Mouse (Mus musculus): Measurements from ENCODE around the gene Fam168a. TPM values are rescaled to one million over a fixed set of nuclear protein-coding genes. Genes with fewer than 3 reads are reported as not detected.

Fam168a gene
- total and polyA plus RNA-seq, 3 experiments: 16.3 to 88.2 (median 49.3) TPM

- Histone ChIP-seq H3K27me3 (ENCODE audit: insufficient read depth, low read length) (no peaks in the 10 kb centered on the region), H3K4me3 (ENCODE audit: low read depth, low read length) (no peak overlapping the region), H3K4me1 (ENCODE audit: insufficient read depth, low read depth, low read length) (peaks cover 56% of the 10 kb centered on the region), H3K9me3 (replicated peaks) (no peaks in the 10 kb centered on the region), H3K36me3 (replicated peaks) (peaks cover 50% of the 10 kb centered on the region)
- TF ChIP-seq CTCF (IDR thresholded peaks at IDR 0.05; ENCODE audit: low read depth, low read length) (no peak), GATA1 (IDR thresholded peaks at IDR 0.05; ENCODE audit: borderline replicate concordance, low read length) (no peak), TAL1 (conservative IDR thresholded peaks at IDR 0.05; ENCODE audit: low read depth, low read length) (no peak), GATA2 (IDR thresholded peaks at IDR 0.05; ENCODE audit: borderline replicate concordance, low read depth, low read length) (no peak), POLR2AphosphoS5 (IDR thresholded peaks at IDR 0.05; ENCODE audit: insufficient replicate concordance, low read depth, low read length) (no peak)
- ATAC-seq (ENCODE audit: extremely low read depth, insufficient number of reproducible peaks, low FRiP score, poor library complexity, severe bottlenecking) (no peak), DNase-seq (ENCODE audit: low spot score) (no peak)
These were observed 25.3 kb upstream of the Fam168a start for GRCm38 (mm10) chr7:100681132-100681531.

GRCm38 (mm10) chr7:100683241-100683640 lies 23.2 kb upstream of the Fam168a start:
- Histone ChIP-seq H3K9me3 (replicated peaks) (no peaks in the 10 kb centered on the region), H3K4me3 (ENCODE audit: low read depth, low read length) (no peak overlapping the region), H3K4me1 (ENCODE audit: insufficient read depth, low read depth, low read length) (peaks cover 49% of the 10 kb centered on the region), H3K27me3 (ENCODE audit: insufficient read depth, low read length) (no peaks in the 10 kb centered on the region), H3K36me3 (replicated peaks) (peaks cover 32% of the 10 kb centered on the region)
- TF ChIP-seq GATA1 (IDR thresholded peaks at IDR 0.05; ENCODE audit: borderline replicate concordance, low read length) (no peak), POLR2AphosphoS5 (IDR thresholded peaks at IDR 0.05; ENCODE audit: insufficient replicate concordance, low read depth, low read length) (no peak), GATA2 (IDR thresholded peaks at IDR 0.05; ENCODE audit: borderline replicate concordance, low read depth, low read length) (no peak), CTCF (IDR thresholded peaks at IDR 0.05; ENCODE audit: low read depth, low read length) (no peak), TAL1 (conservative IDR thresholded peaks at IDR 0.05; ENCODE audit: low read depth, low read length) (no peak)
- DNase-seq (ENCODE audit: low spot score): no peak
- ATAC-seq (ENCODE audit: extremely low read depth, insufficient number of reproducible peaks, low FRiP score, poor library complexity, severe bottlenecking): no peak

GRCm38 (mm10) chr7:100684081-100684480 lies 22.4 kb upstream of the Fam168a start:
- no peaks in the 10 kb centered on the region for H3K27me3 ChIP-seq (ENCODE audit: insufficient read depth, low read length)
- ATAC-seq (ENCODE audit: extremely low read depth, insufficient number of reproducible peaks, low FRiP score, poor library complexity, severe bottlenecking) (no peak), DNase-seq (ENCODE audit: low spot score) (no peak)
- no peak overlapping the region for H3K4me3 ChIP-seq (ENCODE audit: low read depth, low read length)
- H3K36me3 ChIP-seq (replicated peaks): peaks cover 23% of the 10 kb centered on the region
- peaks cover 45% of the 10 kb centered on the region for H3K4me1 ChIP-seq (ENCODE audit: insufficient read depth, low read depth, low read length)
- H3K9me3 ChIP-seq (replicated peaks): no peaks in the 10 kb centered on the region
- TF ChIP-seq GATA2 (IDR thresholded peaks at IDR 0.05; ENCODE audit: borderline replicate concordance, low read depth, low read length): no peak
- no peak for TF ChIP-seq CTCF (IDR thresholded peaks at IDR 0.05; ENCODE audit: low read depth, low read length)
- no peak for TF ChIP-seq POLR2AphosphoS5 (IDR thresholded peaks at IDR 0.05; ENCODE audit: insufficient replicate concordance, low read depth, low read length)
- TF ChIP-seq GATA1 (IDR thresholded peaks at IDR 0.05; ENCODE audit: borderline replicate concordance, low read length): no peak

- ATAC-seq (ENCODE audit: extremely low read depth, insufficient number of reproducible peaks, low FRiP score, poor library complexity, severe bottlenecking): peak; percentile 54
- Histone ChIP-seq H3K36me3 (replicated peaks) (peaks cover 19% of the 10 kb centered on the region), H3K4me1 (ENCODE audit: insufficient read depth, low read depth, low read length) (peaks cover 41% of the 10 kb centered on the region), H3K9me3 (replicated peaks) (no peaks in the 10 kb centered on the region), H3K27me3 (ENCODE audit: insufficient read depth, low read length) (no peaks in the 10 kb centered on the region), H3K4me3 (ENCODE audit: low read depth, low read length) (no peak overlapping the region)
- peak; percentile 30 for DNase-seq (ENCODE audit: low spot score)
- TF ChIP-seq CTCF (IDR thresholded peaks at IDR 0.05; ENCODE audit: low read depth, low read length) (peak; percentile 93), TAL1 (conservative IDR thresholded peaks at IDR 0.05; ENCODE audit: low read depth, low read length) (peak; percentile 74), GATA2 (IDR thresholded peaks at IDR 0.05; ENCODE audit: borderline replicate concordance, low read depth, low read length) (no peak), POLR2AphosphoS5 (IDR thresholded peaks at IDR 0.05; ENCODE audit: insufficient replicate concordance, low read depth, low read length) (no peak), GATA1 (IDR thresholded peaks at IDR 0.05; ENCODE audit: borderline replicate concordance, low read length) (no peak)
These were observed 21.9 kb upstream of the Fam168a start for GRCm38 (mm10) chr7:100684538-100684937.

GRCm38 (mm10) chr7:100685061-100686030 lies 21.1 kb upstream of the Fam168a start:
- no peak for ATAC-seq (ENCODE audit: extremely low read depth, insufficient number of reproducible peaks, low FRiP score, poor library complexity, severe bottlenecking)

GRCm38 (mm10) chr7:100688471-100688870 lies 18.0 kb upstream of the Fam168a start:
- ATAC-seq (ENCODE audit: extremely low read depth, insufficient number of reproducible peaks, low FRiP score, poor library complexity, severe bottlenecking): no peak

More at GRCm38 (mm10) chr7:100685061-100686030, 21.1 kb upstream of the Fam168a start:
- TF ChIP-seq GATA1 (IDR thresholded peaks at IDR 0.05; ENCODE audit: borderline replicate concordance, low read length): no peak
- peak; percentile 39; the same call in 1 of the 2 replicates for TF ChIP-seq CTCF (IDR thresholded peaks at IDR 0.05; ENCODE audit: low read depth, low read length)
- no peak for TF ChIP-seq TAL1 (conservative IDR thresholded peaks at IDR 0.05; ENCODE audit: low read depth, low read length)
- Histone ChIP-seq H3K4me1 (ENCODE audit: insufficient read depth, low read depth, low read length) (peaks cover 36% of the 10 kb centered on the region), H3K9me3 (replicated peaks) (no peaks in the 10 kb centered on the region), H3K27me3 (ENCODE audit: insufficient read depth, low read length) (no peaks in the 10 kb centered on the region), H3K4me3 (ENCODE audit: low read depth, low read length) (no peak overlapping the region), H3K36me3 (replicated peaks) (peaks cover 14% of the 10 kb centered on the region)
- peak; percentile 68 for DNase-seq (ENCODE audit: low spot score)

More at GRCm38 (mm10) chr7:100688471-100688870, 18.0 kb upstream of the Fam168a start:
- TF ChIP-seq CTCF (IDR thresholded peaks at IDR 0.05; ENCODE audit: low read depth, low read length) (no peak), POLR2AphosphoS5 (IDR thresholded peaks at IDR 0.05; ENCODE audit: insufficient replicate concordance, low read depth, low read length) (no peak), GATA2 (IDR thresholded peaks at IDR 0.05; ENCODE audit: borderline replicate concordance, low read depth, low read length) (no peak), TAL1 (conservative IDR thresholded peaks at IDR 0.05; ENCODE audit: low read depth, low read length) (no peak), GATA1 (IDR thresholded peaks at IDR 0.05; ENCODE audit: borderline replicate concordance, low read length) (no peak)
- DNase-seq (ENCODE audit: low spot score): no peak
- H3K9me3 ChIP-seq (replicated peaks): no peaks in the 10 kb centered on the region
- H3K36me3 ChIP-seq (replicated peaks): peaks cover 2% of the 10 kb centered on the region
- H3K4me3 ChIP-seq (ENCODE audit: low read depth, low read length): no peak overlapping the region
- H3K4me1 ChIP-seq (ENCODE audit: insufficient read depth, low read depth, low read length): peaks cover 35% of the 10 kb centered on the region
- H3K27me3 ChIP-seq (ENCODE audit: insufficient read depth, low read length): no peaks in the 10 kb centered on the region

Data from G1E (cell line).